Mouse (Mus musculus): Measurements from ENCODE around the gene Cercam.
A peak's percentile ranks its signal among the peaks of the same experiment; 100 is the strongest.

DNA sequence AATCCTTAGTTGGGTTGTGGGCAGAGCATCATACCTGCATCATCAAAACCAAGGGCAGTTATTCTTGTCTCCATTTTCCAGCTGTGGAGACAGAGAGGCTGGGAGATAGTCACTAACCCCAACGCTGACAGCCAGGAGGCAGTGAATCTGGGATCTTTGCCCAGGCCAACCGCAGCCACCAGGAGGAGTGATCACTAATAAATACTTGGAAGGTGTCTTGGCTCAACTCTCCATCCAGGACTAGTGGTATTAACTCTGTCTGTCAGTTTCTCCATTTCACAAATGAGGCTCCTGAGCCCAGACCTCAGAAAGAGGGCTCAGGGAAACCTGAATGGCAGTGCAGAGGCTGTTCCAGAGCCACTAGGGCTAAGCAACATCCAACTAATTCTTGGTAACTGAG lies 11.6 kb upstream of the Cercam start:
- TF ChIP-seq CTCF (IDR thresholded peaks at IDR 0.05; ENCODE audit: low read depth) (peak; percentile 27; the same call in 1 of the 2 replicates), EP300 (optimal IDR thresholded peaks at IDR 0.05) (no peak)

Measured in stomach, postnatal 0 days (tissue).